Mouse (Mus musculus) megakaryocyte, adult 5-6 weeks (primary cell): ENCODE data around the gene P2ry13. TPM values are rescaled to one million over a fixed set of nuclear protein-coding genes. Genes with fewer than 3 reads are reported as not detected.

Source experiments
- ATAC-seq: 2 replicates; pipeline ENCODE4 v1.8.0; 2016; ENCODE audit warnings: mild to moderate bottlenecking, inconsistent platforms; ENCODE audit not compliant: poor library complexity, severe bottlenecking
- total RNA-seq, 2 experiments: library from RNA; stranded (forward) in 1 of 2; stranded (reverse) in 1 of 2; fragments of 153-499, 151-499 nt in 1 of 2; fragments of 221-1000, 200-1000 nt in 1 of 2; gene quantifications; 2 replicates each; pipeline versions ENCODE4 v1.2.3 to v1.2.4; 2015 to 2017

P2ry13 gene
- total RNA-seq, 2 experiments from 2014 or later = 4.6 to 4.9 TPM

DNA sequence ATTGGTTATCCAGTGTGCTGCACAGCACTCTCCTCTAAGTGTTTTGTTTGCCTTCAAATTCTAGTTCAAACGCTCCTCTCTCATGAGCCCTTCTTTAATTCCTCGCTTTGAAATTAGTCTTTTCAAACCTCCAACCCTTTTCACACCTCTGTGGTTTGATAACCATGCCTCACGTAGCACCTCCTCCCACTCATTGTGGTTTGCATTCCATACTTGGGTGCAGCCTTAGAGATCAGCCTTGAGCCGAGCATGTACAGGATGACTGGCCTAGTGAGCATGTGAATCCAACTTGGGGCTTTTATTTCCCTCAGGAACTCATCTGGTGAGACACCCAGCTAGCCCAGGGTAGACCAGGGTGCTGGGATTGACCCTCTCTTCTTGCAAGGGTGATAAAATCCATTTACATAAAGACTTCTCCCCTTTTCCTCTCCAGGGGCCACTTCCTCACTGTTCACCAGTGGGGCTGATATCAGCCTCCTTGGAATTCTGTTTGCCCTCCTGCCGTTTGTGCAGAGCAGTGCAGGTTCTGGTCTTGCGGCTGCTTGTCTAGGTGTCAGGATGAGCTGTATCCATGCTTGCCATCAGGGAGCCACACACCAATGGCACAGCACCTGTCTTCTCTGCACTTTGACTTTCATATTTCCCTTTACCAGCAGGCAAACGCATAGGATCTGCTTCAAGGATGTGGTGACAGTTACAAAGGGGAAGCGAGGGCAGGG, 6.7 kb downstream of the P2ry13 start:
- no peak for ATAC-seq

GRCm38 (mm10) chr3:59197329-59197948, 13.2 kb downstream of the P2ry13 start:
- ATAC-seq = no peak

GRCm38 (mm10) chr3:59194938-59195337, 15.7 kb downstream of the P2ry13 start, which contains the start of gene Gpr87:
TSS of gene Gpr87 (minus strand) at chr3:59195104.
- no peak for ATAC-seq

DNA sequence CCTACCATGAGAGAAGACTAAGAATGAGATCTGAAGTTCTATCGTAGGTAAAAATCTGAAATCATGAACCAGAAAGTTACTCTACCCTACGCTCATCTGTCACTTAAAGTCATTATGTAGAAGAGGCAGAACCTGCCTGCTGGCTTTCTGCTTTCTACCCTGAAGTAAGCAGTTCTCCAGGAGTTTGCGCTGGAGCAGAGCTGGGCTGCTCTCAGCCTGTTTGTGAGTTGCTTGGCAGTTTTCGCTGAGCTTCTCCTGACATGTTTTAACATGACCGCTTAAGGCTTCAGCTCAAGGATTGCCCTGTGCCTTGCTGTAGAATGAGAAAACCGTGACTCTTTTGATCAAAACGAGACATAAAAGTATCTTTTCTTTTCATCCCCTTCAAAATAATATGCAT, 16.6 kb downstream of the P2ry13 start:
- ATAC-seq = no peak

GRCm38 (mm10) chr3:59191674-59192073, 19.0 kb downstream of the P2ry13 start:
- no peak for ATAC-seq

DNA sequence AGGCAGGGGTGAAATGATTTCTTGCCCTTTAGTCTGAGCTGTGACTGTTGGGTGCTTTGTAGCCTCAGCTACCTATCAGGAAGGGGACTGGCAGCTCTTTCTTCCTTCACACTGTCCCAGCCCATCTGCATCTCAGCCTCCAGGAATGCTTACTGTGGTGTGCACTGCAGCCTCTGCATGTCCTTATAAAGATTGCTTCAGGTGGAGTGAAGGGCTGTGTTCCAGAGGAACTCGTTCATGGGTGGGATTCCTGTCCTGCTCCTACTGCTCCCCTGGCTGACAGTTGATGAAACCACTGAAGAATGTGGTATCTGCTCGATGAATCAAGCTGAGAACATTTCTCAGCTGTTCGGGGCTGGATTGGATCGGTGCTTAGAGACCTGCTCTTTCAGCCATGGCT, 23.3 kb downstream of the P2ry13 start:
- no peak for ATAC-seq

DNA sequence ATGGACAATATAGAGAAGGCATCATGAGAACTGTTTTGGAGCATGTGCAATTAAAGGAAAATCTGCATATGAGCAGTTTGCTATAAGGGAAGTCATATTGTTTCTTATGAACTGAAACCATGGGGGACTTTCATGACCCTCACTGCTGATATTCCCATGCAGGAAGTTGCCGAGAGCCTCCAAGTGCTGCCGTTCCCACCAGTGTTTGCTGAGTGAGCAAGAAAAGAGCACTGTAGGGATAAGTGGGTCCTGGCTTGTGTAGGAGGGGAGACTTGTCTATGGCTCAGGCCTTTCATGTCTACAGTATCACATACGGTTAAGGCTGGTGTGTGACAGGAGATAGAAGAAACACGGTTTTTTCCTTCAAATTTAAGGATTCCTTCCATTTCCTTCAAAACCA, 25.0 kb downstream of the P2ry13 start:
- no peak for ATAC-seq

GRCm38 (mm10) chr3:59182129-59182528, 28.6 kb downstream of the P2ry13 start:
- ATAC-seq = no peak

DNA sequence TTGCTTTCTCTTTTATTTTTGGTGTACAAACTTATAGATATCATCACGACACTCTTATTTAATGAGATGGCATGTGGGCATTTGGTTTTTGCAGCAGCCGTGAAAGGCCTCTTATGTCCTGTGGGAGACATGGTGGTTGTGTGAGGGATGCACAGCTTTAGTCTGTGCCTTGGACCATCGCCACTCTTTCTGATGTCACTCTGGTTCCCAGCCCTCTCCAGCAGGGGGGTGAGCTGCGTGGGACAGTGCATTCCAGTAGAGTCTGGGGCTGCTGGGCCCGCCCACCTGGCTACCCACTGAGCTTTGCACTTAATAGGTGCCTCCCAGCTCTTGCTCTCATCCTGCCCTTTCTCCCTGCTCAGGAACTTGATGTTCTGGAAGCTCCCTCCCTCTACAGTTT, 29.5 kb downstream of the P2ry13 start:
- ATAC-seq = no peak

DNA sequence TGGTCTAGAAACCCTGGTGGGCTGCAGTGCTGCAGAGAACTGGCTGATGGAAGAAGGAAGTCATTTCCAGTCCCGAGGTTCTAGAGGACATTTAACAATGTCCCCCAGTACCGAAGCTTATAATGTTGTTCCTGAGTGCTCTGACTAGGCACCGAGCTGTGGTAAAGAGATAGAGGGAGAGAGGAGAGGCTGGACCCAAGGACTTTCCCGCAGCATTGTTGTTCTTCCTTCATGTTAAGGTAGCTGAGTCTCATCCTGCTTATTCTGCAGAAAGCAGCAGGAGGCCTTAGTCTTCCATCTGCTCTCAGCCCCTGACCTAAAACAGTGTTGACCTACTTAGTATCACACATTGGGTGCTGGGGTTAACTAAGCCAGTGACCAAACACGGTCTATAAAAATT, 33.8 kb downstream of the P2ry13 start:
- no peak for ATAC-seq

DNA sequence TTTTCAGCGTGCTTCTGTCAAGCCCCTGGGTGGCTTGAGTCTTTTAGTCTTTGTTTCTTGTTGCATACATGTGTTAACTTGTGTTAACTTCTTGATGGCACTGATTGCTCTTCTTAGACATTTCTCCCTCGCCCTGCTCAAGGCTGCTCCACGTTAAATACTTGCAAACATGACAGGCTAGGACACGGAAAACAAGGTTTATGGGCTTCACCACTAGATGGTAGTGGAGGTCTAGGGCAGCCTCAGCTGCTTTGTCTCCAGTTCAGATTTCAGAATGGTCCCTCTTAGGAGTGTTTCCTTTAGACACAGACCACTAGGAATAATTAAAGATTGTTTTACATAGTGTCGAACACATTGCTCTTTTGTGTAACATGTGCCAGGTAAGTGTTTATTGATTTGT, 35.4 kb downstream of the P2ry13 start:
- peak; percentile 92 for ATAC-seq

DNA sequence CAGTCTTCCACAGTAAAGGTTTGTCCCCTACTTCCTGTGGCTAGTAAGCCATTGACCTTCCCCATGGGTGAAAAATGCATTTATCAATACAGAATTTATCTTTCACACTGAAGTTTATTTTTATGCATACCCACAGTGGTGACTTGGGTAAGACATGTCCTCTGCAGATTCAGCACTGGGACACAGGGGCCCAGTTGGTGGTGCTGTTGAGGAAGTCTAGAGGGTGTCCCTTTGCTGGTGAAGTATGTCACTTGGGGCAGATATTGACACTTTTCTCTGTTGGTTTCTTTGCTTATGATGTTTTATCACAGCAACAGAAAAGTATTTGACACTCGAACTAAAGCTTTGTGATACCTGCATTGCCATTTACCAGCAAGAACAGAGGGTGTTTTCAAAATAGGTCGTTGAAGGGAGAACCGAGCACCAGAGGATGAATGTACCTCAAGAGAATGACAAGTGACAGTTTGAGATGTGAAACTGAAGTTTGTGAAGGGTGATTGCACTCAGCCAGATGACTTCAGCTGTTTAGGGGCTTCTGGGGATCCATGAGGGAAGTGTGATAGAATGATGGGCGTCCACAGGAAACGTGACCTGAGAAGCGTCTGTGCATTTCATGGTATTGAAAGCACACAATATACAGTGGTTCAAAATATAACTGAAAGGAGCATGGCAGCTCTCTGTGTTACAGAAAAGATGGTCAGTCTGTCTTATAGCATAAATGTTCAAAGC, 36.1 kb downstream of the P2ry13 start:
- ATAC-seq = peak; percentile 39

GRCm38 (mm10) chr3:59169921-59170627, 40.6 kb downstream of the P2ry13 start:
- peak; percentile 46 for ATAC-seq

DNA sequence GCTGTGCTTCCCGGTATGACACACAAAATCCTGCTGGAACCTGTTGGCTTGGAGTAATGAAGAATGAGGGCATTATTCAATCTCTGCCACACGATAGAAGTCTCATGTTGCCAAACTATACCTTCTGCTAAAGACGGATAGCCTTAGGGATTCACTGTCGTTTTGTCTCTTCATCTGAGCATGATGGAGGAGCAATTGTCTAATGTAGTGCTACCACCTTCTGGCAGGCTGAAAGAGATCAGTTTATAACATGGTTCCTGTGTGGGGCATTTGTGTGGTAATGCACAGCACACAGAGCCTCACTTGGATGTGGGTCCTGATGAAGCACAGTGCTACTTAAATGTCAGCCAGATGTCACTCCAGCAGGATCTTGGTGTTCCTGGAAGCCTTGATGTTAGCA, 41.5 kb downstream of the P2ry13 start:
- ATAC-seq = no peak

- no peak for ATAC-seq
Observed at GRCm38 (mm10) chr3:59168476-59168875, 42.2 kb downstream of the P2ry13 start.

GRCm38 (mm10) chr3:59167417-59168054, 43.1 kb downstream of the P2ry13 start:
- no peak for ATAC-seq

GRCm38 (mm10) chr3:59160465-59160864, 50.2 kb downstream of the P2ry13 start:
- ATAC-seq = no peak
